Mouse (Mus musculus) spleen, postnatal 4 days (tissue): ENCODE data around the gene 2210011C24Rik.
"Not testable (repeated sequence)": the region's sequence is repeated elsewhere in the genome, so short reads cannot be mapped to it uniquely, and the experiment has no call there.

Experiments used
- DNase-seq, 2 experiments: peaks; one replicate each; pipeline ENCODE4 v3.0.0; 2022; ENCODE audit warnings: low spot score in 2 of 2

2210011C24Rik gene

GRCm38 (mm10) chr8:83995973-83996372 lies 16.0 kb downstream of the 2210011C24Rik start:
- peak in 1 of 2 experiments; percentile 67 for DNase-seq

DNA sequence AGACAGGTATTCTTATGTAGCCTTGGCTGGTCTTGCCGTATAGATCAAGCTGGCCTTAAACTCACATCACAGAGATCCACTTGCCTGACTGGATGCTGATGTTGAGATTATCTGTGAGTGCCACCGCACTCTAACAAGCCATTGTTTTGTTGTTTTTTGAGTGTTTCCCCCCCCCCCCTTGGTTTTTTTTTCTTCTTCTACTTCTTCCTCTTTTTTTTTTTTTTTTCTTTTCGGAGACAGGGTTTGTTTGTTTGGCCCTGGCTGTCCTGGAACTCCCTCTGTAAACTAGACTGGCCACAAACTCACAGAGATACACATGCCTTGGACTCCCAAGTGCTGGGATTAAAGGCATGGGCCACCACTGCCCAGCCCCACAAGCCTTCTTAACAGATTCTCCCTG lies 17.9 kb downstream of the 2210011C24Rik start:
- no peak for DNase-seq

DNA sequence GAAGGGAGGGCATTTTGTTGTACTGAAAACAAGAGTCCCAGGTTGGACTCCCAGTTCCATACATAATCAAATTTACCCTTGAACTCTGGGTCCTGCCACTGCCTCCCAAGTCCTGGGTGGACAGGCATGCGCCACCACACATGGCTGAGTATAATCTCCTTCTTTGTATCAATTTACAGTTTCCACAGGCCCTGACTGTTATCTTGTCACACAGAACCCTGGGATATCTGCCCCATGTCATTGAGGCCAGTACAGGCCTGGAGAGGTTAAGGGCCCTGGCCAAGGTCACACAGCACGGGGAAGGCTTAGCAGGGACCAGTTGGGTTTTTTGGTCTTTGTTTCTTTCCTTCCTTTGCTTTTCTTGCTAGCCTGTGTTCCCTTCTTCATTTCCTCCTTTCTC lies 19.5 kb downstream of the 2210011C24Rik start:
- DNase-seq, result no peak

GRCm38 (mm10) chr8:83990170-83990569 lies 21.8 kb downstream of the 2210011C24Rik start:
- DNase-seq, result no peak

DNA sequence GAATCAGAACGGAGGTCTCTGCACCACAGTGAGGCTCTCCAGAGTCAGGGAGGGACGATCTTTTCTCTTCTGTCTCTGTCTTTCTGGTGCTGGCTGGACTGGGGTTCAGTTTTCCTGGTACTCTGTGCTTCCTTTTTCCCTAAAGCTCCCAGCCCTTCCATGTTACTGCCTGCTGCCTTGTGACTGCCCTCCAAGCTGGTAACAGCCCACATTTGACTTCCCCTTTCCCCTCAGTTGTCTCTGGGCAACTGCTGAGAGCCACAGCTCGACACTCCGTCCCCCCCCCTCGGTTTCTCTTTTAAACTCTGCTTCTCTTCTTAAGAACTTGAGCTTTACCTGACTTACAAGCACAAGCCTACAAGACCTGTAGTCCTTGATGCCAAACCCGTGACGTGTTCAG lies 22.7 kb downstream of the 2210011C24Rik start:
- no peak for DNase-seq

GRCm38 (mm10) chr8:83983222-83983621 lies 28.7 kb downstream of the 2210011C24Rik start:
- not testable (repeated sequence) for DNase-seq

GRCm38 (mm10) chr8:83982449-83982848 lies 29.5 kb downstream of the 2210011C24Rik start:
- DNase-seq, result peak in 1 of 2 experiments; percentile 50

DNA sequence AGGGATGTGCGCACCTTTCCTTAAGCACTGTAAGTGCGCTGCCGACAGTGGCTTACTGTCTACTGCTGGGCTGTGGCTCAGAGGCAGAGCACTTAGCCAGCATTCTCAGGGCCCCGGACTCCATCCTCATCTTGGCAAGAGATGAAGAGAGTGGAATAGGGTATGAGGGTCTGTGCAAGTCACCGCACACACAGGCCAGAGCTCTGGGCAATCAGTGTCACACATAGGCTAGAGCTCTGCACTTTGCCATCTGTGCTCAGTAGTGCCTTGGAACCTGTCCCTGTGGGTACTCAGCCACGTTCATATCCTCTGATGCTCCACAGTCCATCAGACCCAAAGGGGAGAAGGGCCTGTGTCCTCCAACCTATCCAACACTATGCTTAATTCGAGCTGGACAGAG lies 30.4 kb downstream of the 2210011C24Rik start:
- DNase-seq, result no peak

- no peak for DNase-seq
Measured at GRCm38 (mm10) chr8:83980845-83981244, 31.1 kb downstream of the 2210011C24Rik start.

- DNase-seq, result no peak
Measured at GRCm38 (mm10) chr8:83980250-83980649, 31.7 kb downstream of the 2210011C24Rik start.

DNA sequence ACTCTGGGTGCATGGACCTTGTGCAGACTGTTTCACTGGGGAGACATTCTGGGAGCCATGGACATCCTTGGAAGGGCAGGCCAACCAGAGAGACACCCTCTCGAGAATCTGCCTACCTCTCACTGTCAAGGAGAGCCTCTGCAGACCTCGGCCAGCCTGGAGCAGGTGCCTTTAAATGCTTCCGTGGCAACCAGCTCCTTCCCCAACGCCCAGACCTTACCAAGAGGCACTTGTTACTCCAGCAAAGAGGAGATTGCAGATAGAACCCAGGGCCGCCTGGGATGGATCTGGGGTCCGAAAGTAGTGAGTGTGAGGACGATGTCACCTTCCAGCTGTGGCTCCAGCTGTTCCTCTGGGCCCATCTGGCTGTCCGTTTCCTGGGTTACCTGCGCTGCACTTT lies 33.8 kb downstream of the 2210011C24Rik start:
- DNase-seq, result peak in 1 of 2 experiments; percentile 60

GRCm38 (mm10) chr8:83977646-83978045 lies 34.3 kb downstream of the 2210011C24Rik start:
- DNase-seq, result peak in 1 of 2 experiments; percentile 58

DNA sequence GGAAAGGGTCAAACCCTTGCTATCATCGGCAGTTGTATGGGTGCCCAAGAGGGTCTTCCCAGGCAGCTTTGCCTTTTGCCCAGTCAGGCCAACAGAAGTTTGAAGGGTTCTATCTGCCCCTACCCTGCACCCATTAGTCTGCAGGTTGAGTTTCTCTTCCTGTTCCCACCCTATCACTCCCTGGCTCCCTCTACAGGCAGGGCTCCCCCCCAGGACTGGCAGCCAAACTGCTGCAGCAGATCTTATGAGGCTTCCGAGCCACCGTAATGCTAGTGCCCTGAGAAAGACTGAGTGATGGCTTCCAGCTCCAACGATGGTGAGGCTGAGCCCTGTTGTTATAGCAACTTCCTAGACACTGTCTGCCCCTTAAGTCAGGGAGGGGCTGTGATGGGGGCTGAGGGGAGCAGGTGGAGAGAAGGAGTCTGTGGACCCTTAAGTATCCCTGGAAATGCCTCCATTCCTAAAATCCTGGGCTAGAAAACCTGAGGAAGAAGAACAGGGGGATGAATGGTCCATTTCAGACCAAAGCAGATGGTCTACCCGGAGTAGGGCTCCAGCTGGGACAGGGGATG lies 35.1 kb downstream of the 2210011C24Rik start:
- peak in 1 of 2 experiments; percentile 68 for DNase-seq

- DNase-seq, result peak; percentile 32 to 67
Measured at GRCm38 (mm10) chr8:83976101-83976630, 35.8 kb downstream of the 2210011C24Rik start.

GRCm38 (mm10) chr8:83974521-83974920 lies 37.5 kb downstream of the 2210011C24Rik start:
- peak in 1 of 2 experiments; percentile 62 for DNase-seq

DNA sequence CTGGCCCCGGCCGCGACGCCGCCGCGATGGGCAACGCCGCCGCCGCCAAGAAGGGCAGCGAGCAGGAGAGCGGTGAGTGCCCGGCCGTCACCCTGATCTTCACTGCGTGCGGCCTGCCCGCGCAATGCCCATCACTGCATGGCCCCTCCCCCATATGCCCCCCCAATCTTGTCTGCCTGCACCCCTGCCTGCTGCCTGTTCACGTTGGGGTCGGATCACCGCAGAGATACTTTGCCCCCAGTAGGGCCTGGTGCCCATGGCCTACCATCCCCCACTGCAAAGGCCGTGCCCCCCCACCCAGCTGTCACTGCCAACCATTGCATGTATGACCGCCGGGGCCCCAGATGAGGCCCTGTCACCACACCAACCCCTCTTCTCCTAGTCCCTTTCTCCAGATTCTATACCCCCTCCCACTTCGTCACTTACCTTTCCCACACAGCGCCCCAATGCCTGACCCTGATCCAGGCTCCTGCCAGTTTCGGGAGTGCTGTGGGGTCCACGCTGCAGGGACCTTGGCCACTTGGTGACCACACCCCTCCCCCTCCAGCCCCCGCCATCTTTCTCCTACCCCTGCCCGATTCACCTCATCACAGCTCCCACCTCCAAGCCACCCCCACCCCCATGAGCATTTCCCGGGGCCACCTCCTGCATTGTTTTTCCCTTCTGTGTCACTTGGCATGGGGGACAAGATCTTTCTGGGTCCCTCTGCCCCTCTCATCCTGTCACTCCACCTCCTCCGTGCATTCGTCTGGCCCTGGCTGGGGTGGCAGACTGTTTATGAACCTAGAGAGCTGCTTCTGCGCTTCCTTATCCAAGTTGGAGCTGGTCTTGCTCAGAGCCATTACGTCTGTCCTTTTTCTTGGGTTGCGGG lies 38.6 kb downstream of the 2210011C24Rik start:
- DNase-seq, result peak; percentile 23 to 67

GRCm38 (mm10) chr8:83972150-83973120 lies 39.5 kb downstream of the 2210011C24Rik start, which contains the start of gene Prkaca:
TSS of gene Prkaca (plus strand) at chr8:83972993.
- DNase-seq, result peak; percentile 97 to 98

GRCm38 (mm10) chr8:83971661-83972060 lies 40.3 kb downstream of the 2210011C24Rik start:
- DNase-seq, result peak in 1 of 2 experiments; percentile 59

DNA sequence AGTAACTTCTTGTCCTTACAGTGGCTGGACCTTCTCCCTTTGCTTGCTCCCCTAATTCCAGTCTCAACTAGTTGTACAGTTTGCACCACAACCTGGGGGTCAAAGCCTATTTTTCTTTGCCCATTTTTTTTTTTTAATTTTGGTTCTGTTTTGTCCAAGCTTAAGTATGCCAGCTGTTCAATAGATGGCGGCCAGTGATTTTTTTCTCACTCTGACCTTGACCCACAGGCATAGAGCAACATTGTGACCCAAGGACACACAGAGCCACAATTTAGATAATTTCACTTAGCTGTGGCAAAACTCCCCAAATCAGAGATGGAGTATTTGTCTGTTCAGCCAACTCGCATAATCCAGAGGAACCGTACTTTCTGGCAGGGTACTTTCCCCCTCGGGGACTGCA lies 40.9 kb downstream of the 2210011C24Rik start:
- no peak for DNase-seq

DNA sequence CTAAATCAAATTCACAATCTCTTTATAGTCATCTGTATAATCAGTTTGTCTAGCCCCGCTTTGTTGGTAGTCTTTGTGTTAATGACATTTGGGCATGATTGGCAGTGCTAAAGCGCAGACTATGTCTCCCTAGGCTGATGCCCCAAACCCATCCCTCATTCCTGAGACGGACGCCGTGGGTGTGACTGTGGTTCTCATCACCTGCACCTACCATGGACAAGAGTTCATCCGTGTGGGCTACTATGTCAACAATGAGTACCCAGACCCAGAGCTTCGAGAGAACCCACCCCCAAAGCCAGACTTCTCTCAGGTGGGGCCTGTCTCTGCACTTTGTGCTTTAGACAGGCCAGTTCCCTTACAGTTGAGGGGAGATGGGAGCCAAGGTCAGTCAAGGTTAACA lies 44.3 kb downstream of the 2210011C24Rik start:
- no peak for DNase-seq

- no peak for DNase-seq
Measured at GRCm38 (mm10) chr8:83964015-83964765, 47.8 kb downstream of the 2210011C24Rik start.
